Mouse (Mus musculus): ENCODE data around the gene Wipf2.

GRCm38 (mm10) chr11:98919009-98919408, 55.6 kb downstream of the Wipf2 start:
- TF ChIP-seq CTCF (IDR thresholded peaks at IDR 0.05; ENCODE audit: low read depth, low read length) (no peak), GATA1 (IDR thresholded peaks at IDR 0.05; ENCODE audit: borderline replicate concordance, low read length) (no peak), POLR2AphosphoS5 (IDR thresholded peaks at IDR 0.05; ENCODE audit: insufficient replicate concordance, low read depth, low read length) (no peak)

Data from G1E (cell line).